Mouse (Mus musculus): ENCODE measurements at regions not wholly inside any gene's neighbourhood (a gene's known extent, or its start where the extent isn't known, plus 50 kb on each side); places are given as distances from the start of the nearest gene placed in this dataset.

- no peak for TF ChIP-seq MYC (IDR thresholded peaks at IDR 0.05; ENCODE audit: low read depth, low read length)
- no peak for TF ChIP-seq POLR2A (IDR thresholded peaks at IDR 0.05; ENCODE audit: control insufficient read depth in 1 of 2, insufficient read depth in 1 of 2, low read depth in 1 of 2, low read length in 2 of 2, poor library complexity in 1 of 2)
- TF ChIP-seq CTCF (IDR thresholded peaks at IDR 0.05 in 2 of 3, conservative IDR thresholded peaks at IDR 0.05 in 1 of 3; ENCODE audit: control insufficient read depth in 1 of 3, insufficient read depth in 1 of 3, low read depth in 2 of 3, low read length in 3 of 3, poor library complexity in 1 of 3, severe bottlenecking in 1 of 3): no peak
- TF ChIP-seq TCF12 (IDR thresholded peaks at IDR 0.05; ENCODE audit: low read depth, low read length): no peak
- no peak for TF ChIP-seq EP300 (IDR thresholded peaks at IDR 0.05; ENCODE audit: low read depth in 1 of 2, low read length in 2 of 2)
- no peak for TF ChIP-seq GATA1 (IDR thresholded peaks at IDR 0.05; ENCODE audit: low read depth, low read length)
- TF ChIP-seq USF1 (IDR thresholded peaks at IDR 0.05; ENCODE audit: low read depth, low read length): no peak
- no peak for TF ChIP-seq MAX (IDR thresholded peaks at IDR 0.05; ENCODE audit: low read length)
- no peak for TF ChIP-seq GABPA (IDR thresholded peaks at IDR 0.05; ENCODE audit: low read depth, low read length)
- TF ChIP-seq SMC3 (IDR thresholded peaks at IDR 0.05; ENCODE audit: low read depth, low read length): no peak
- no peak for TF ChIP-seq POLR2AphosphoS2 (IDR thresholded peaks at IDR 0.05; ENCODE audit: low read length)
Measured at GRCm38 (mm10) chr4:84092509-84092908, 567.2 kb downstream of the Ccdc171 start.

Data from MEL (cell line).